Mouse (Mus musculus): ENCODE results near the gene Mfsd2b.
A peak's percentile ranks its signal among the peaks of the same experiment; 100 is the strongest.

DNA sequence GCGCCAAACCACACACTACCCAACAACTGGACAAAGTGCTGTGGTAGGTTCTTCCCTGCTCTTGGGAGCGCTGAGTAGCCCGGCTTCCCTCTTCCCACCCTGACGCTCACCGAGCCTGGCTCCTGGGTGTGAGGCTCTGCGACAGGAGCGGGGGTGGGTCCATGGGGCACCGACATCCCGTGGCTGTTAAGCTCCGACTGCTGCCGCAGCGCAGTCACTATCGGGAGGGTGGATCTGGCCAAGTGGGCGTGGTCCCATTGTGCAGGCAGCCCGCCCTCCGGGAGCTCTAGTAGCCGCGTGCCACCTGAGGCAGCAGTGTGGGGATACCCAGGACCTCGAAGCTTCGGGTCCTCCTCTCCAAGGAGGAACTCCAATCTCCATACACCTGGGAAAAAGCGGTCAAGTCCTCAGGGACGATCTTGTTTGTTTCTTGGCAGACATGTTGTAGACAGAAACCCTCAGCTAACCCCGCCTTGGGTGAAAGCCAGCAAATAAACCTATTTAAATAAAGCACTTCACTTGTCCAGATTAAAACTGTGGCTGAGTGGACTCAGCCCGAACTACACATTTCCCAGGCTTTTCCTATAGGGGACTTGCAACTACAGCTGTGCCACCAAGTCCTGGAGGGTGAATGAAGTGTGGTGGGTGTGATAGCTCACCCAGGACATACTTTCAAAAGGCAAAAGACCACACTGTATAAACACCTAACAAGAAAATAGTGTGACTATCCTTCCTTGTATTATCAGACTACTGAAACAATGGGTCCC, at the start of gene Mfsd2b:
- TF ChIP-seq CTCF (IDR thresholded peaks at IDR 0.05; ENCODE audit: low read depth) (peak; percentile 7; the same call in 1 of the 2 replicates), EP300 (IDR thresholded peaks at IDR 0.05; ENCODE audit: low read depth) (0 out of 2 replicates have a peak, but pooled peaks have one; percentile 7)

All from liver, postnatal 0 days (tissue).